Mouse (Mus musculus) CH12.LX (cell line): ENCODE measurements around the gene Tmco4.

ENCODE experiments used
- CHD2 ChIP-seq: IDR thresholded peaks from 2 replicates; pipeline ENCODE4 v1.6.1; 2011; ENCODE audit warnings: low read length, improper control_type of control experiment
- CTCF ChIP-seq, 2 experiments: IDR thresholded peaks in 1 of 2; conservative IDR thresholded peaks in 1 of 2; 2 replicates each; pipeline ENCODE4 v1.5.1; 2011 to 2012; ENCODE audit warnings: low read depth in 2 of 2, low read length in 2 of 2, improper control_type of control experiment in 1 of 2, inconsistent platforms in 1 of 2, mild to moderate bottlenecking in 1 of 2, moderate library complexity in 1 of 2
- EP300 ChIP-seq: IDR thresholded peaks from 2 replicates; pipeline ENCODE4 v1.6.1; 2011; ENCODE audit warnings: low read length, improper control_type of control experiment
- JUND ChIP-seq: conservative IDR thresholded peaks from 2 replicates; pipeline ENCODE4 v1.6.1; 2011; ENCODE audit warnings: low read depth, low read length, improper control_type of control experiment
- MAX ChIP-seq: IDR thresholded peaks from 2 replicates; pipeline ENCODE4 v1.6.1; 2011; ENCODE audit warnings: low read length, improper control_type of control experiment
- MYC ChIP-seq: IDR thresholded peaks from 2 replicates; pipeline ENCODE4 v1.6.1; 2011; ENCODE audit warnings: low read depth, mild to moderate bottlenecking, improper control_type of control experiment, low read length
- POLR2A ChIP-seq: IDR thresholded peaks from 2 replicates; pipeline ENCODE4 v1.6.1; 2011; ENCODE audit warnings: low read depth, mild to moderate bottlenecking, improper control_type of control experiment, low read length
- SMC3 ChIP-seq: IDR thresholded peaks from 2 replicates; pipeline ENCODE4 v1.6.1; 2011; ENCODE audit warnings: low read depth, low read length, improper control_type of control experiment
- TCF12 ChIP-seq: IDR thresholded peaks from 2 replicates; pipeline ENCODE4 v1.6.1; 2014; ENCODE audit warnings: low read depth, mild to moderate bottlenecking, inconsistent platforms, low read length, improper control_type of control experiment
- USF1 ChIP-seq: IDR thresholded peaks from 2 replicates; pipeline ENCODE4 v1.6.1; 2014; ENCODE audit warnings: low read depth, mild to moderate bottlenecking, inconsistent platforms, low read length, improper control_type of control experiment
- ZNF384 ChIP-seq: IDR thresholded peaks from 2 replicates; pipeline ENCODE4 v1.6.1; 2012; ENCODE audit warnings: low read depth, low read length, improper control_type of control experiment, inconsistent platforms

DNA sequence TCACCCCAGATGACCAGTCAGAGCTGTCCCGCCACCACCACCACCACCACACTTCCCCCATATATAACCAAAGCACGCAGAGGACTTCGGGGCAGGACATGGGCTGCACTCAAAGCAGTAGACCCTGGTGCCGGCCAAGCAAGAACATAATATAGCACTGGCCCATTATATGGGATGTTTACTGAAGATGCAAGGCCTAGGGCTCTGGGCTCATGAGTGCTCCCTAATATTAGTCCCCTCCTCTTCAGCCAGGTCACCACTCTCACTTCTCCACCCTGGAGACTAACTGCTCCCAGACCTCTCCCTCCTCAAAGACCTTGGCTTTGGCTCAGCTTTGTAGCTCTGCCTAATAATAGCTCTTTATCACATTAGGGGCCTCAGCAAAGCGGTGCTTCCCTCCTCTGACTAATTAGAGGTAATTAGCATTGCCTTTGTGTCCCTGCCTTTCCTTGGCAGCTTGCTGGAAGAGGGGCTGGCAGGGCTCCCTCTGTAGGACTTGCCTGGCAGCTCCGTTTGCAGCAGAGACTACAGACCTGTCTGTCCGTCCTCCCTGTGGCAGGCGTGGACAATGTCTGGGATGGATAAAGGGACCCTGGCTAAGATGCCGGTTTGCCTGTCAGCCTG, 81.7 kb downstream of the Tmco4 start:
- no peak for TF ChIP-seq TCF12
- TF ChIP-seq CTCF (conservative IDR thresholded peaks at IDR 0.05 in 1 of 2, IDR thresholded peaks at IDR 0.05 in 1 of 2; ENCODE audit: low read depth in 2 of 2, low read length in 2 of 2) = no peak
- no peak for TF ChIP-seq SMC3
- TF ChIP-seq POLR2A = no peak
- no peak for TF ChIP-seq MYC
- TF ChIP-seq CHD2 = no peak
- no peak for TF ChIP-seq EP300
- TF ChIP-seq JUND = no peak
- TF ChIP-seq ZNF384 = no peak
- TF ChIP-seq MAX = no peak
- no peak for TF ChIP-seq USF1
